Mouse (Mus musculus): Measurements from ENCODE around the gene Cyb561d1. TPM values are rescaled to one million over a fixed set of nuclear protein-coding genes. Genes with fewer than 3 reads are reported as not detected.

Cyb561d1 gene
- polyA plus RNA-seq, 1 experiment from 2014 or later = 2.9 TPM

GRCm38 (mm10) chr3:108209001-108209400, 8.0 kb upstream of the Cyb561d1 start:
- Histone ChIP-seq H3K4me2 (ENCODE audit: low read length) (peak overlapping the region; percentile 87), H3K4me3 (ENCODE audit: low read depth, low read length) (peak overlapping the region; percentile 64), H3K4me1 (ENCODE audit: control insufficient read depth, insufficient read depth, low read length) (peaks cover 32% of the 10 kb centered on the region), H3K36me3 (ENCODE audit: control insufficient read depth, insufficient read depth, low read length) (peaks cover 43% of the 10 kb centered on the region), H3K27ac (ENCODE audit: low read depth, low read length) (no peak overlapping the region), H3K9me3 (replicated peaks; ENCODE audit: control insufficient read depth, low read length) (no peaks in the 10 kb centered on the region), H3K9ac (ENCODE audit: low read length) (peak overlapping the region; percentile 82), H3K27me3 (replicated peaks; ENCODE audit: control insufficient read depth, insufficient read depth, low read length) (no peaks in the 10 kb centered on the region)
- no peak for ATAC-seq
- 47% methylated on average over 3 of the region's 3 CpGs for WGBS
- DNase-seq (ENCODE audit: low spot score) = no peak

GRCm38 (mm10) chr3:108206731-108207375, 5.8 kb upstream of the Cyb561d1 start:
- peaks cover 23% of the 10 kb centered on the region for H3K4me1 ChIP-seq (ENCODE audit: control insufficient read depth, insufficient read depth, low read length)
- peak overlapping the region; percentile 23; the same call in 1 of the 2 replicates for H3K27ac ChIP-seq (ENCODE audit: low read depth, low read length)
- H3K27me3 ChIP-seq (replicated peaks; ENCODE audit: control insufficient read depth, insufficient read depth, low read length) = no peaks in the 10 kb centered on the region
- peaks cover 64% of the 10 kb centered on the region for H3K36me3 ChIP-seq (ENCODE audit: control insufficient read depth, insufficient read depth, low read length)
- DNase-seq (ENCODE audit: low spot score) (peak; percentile 72), ATAC-seq (no peak)
- no peak overlapping the region for H3K9ac ChIP-seq (ENCODE audit: low read length)
- H3K9me3 ChIP-seq (replicated peaks; ENCODE audit: control insufficient read depth, low read length) = no peaks in the 10 kb centered on the region
- 81% methylated on average over 15 of the region's 15 CpGs for WGBS
- 0 out of 2 replicates have a peak overlapping the region, but pooled peaks have one; percentile 9 for H3K4me2 ChIP-seq (ENCODE audit: low read length)
- H3K4me3 ChIP-seq (ENCODE audit: low read depth, low read length) = no peak overlapping the region

- 97% methylated on average over 8 of the region's 8 CpGs for WGBS
- no peak overlapping the region for H3K27ac ChIP-seq (ENCODE audit: low read depth, low read length)
- no peaks in the 10 kb centered on the region for H3K9me3 ChIP-seq (replicated peaks; ENCODE audit: control insufficient read depth, low read length)
- H3K4me3 ChIP-seq (ENCODE audit: low read depth, low read length) = no peak overlapping the region
- H3K4me2 ChIP-seq (ENCODE audit: low read length) = no peak overlapping the region
- peaks cover 67% of the 10 kb centered on the region for H3K36me3 ChIP-seq (ENCODE audit: control insufficient read depth, insufficient read depth, low read length)
- no peak overlapping the region for H3K9ac ChIP-seq (ENCODE audit: low read length)
- no peak for DNase-seq (ENCODE audit: low spot score)
- peaks cover 24% of the 10 kb centered on the region for H3K4me1 ChIP-seq (ENCODE audit: control insufficient read depth, insufficient read depth, low read length)
- no peaks in the 10 kb centered on the region for H3K27me3 ChIP-seq (replicated peaks; ENCODE audit: control insufficient read depth, insufficient read depth, low read length)
- ATAC-seq = no peak
Measured at GRCm38 (mm10) chr3:108205601-108206000, 4.6 kb upstream of the Cyb561d1 start.

- Histone ChIP-seq H3K4me2 (ENCODE audit: low read length) (no peak overlapping the region), H3K4me1 (ENCODE audit: control insufficient read depth, insufficient read depth, low read length) (peaks cover 24% of the 10 kb centered on the region), H3K9me3 (replicated peaks; ENCODE audit: control insufficient read depth, low read length) (no peaks in the 10 kb centered on the region), H3K27ac (ENCODE audit: low read depth, low read length) (no peak overlapping the region), H3K9ac (ENCODE audit: low read length) (no peak overlapping the region), H3K27me3 (replicated peaks; ENCODE audit: control insufficient read depth, insufficient read depth, low read length) (no peaks in the 10 kb centered on the region), H3K36me3 (ENCODE audit: control insufficient read depth, insufficient read depth, low read length) (peaks cover 67% of the 10 kb centered on the region), H3K4me3 (ENCODE audit: low read depth, low read length) (no peak overlapping the region)
- 92% methylated on average over 11 of the region's 11 CpGs for WGBS
- no peak for DNase-seq (ENCODE audit: low spot score)
- no peak for ATAC-seq
Measured at GRCm38 (mm10) chr3:108204470-108204869, 3.5 kb upstream of the Cyb561d1 start.

GRCm38 (mm10) chr3:108203621-108204325, 2.8 kb upstream of the Cyb561d1 start:
- Histone ChIP-seq H3K36me3 (ENCODE audit: control insufficient read depth, insufficient read depth, low read length) (peaks cover 74% of the 10 kb centered on the region), H3K4me3 (ENCODE audit: low read depth, low read length) (no peak overlapping the region), H3K27me3 (replicated peaks; ENCODE audit: control insufficient read depth, insufficient read depth, low read length) (no peaks in the 10 kb centered on the region), H3K27ac (ENCODE audit: low read depth, low read length) (no peak overlapping the region), H3K9ac (ENCODE audit: low read length) (no peak overlapping the region), H3K9me3 (replicated peaks; ENCODE audit: control insufficient read depth, low read length) (no peaks in the 10 kb centered on the region), H3K4me2 (ENCODE audit: low read length) (no peak overlapping the region), H3K4me1 (ENCODE audit: control insufficient read depth, insufficient read depth, low read length) (peaks cover 17% of the 10 kb centered on the region)
- DNase-seq (ENCODE audit: low spot score) (peak; percentile 71), ATAC-seq (no peak)
- 81% methylated on average over 11 of the region's 11 CpGs for WGBS

DNA sequence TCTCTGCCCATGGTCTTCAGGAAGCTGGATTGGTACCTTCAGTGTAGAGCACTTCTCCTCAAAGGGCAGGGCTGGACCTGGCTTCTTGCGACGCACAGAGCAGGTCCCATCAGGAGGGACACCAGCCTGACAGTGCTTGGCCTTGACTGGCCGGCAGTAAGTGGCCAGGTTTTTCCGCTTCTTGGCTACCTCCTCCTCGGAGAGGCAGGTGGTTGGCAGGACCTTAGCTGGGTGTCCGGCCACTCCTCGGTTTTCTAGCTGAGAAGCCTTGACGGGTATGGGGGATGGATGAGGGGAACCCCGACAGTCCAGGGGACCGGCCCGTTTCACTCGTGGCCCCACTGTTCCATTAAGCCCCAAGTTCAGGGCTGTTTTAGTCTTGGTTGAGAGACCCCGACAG, 2.2 kb upstream of the Cyb561d1 start:
- H3K4me3 ChIP-seq (ENCODE audit: low read depth, low read length) = no peak overlapping the region
- peaks cover 12% of the 10 kb centered on the region for H3K4me1 ChIP-seq (ENCODE audit: control insufficient read depth, insufficient read depth, low read length)
- ATAC-seq (no peak), DNase-seq (ENCODE audit: low spot score) (no peak)
- no peaks in the 10 kb centered on the region for H3K9me3 ChIP-seq (replicated peaks; ENCODE audit: control insufficient read depth, low read length)
- no peak overlapping the region for H3K9ac ChIP-seq (ENCODE audit: low read length)
- H3K4me2 ChIP-seq (ENCODE audit: low read length) = no peak overlapping the region
- H3K27me3 ChIP-seq (replicated peaks; ENCODE audit: control insufficient read depth, insufficient read depth, low read length) = no peaks in the 10 kb centered on the region
- peaks cover 77% of the 10 kb centered on the region for H3K36me3 ChIP-seq (ENCODE audit: control insufficient read depth, insufficient read depth, low read length)
- 95% methylated on average over 13 of the region's 13 CpGs for WGBS
- H3K27ac ChIP-seq (ENCODE audit: low read depth, low read length) = no peak overlapping the region

DNA sequence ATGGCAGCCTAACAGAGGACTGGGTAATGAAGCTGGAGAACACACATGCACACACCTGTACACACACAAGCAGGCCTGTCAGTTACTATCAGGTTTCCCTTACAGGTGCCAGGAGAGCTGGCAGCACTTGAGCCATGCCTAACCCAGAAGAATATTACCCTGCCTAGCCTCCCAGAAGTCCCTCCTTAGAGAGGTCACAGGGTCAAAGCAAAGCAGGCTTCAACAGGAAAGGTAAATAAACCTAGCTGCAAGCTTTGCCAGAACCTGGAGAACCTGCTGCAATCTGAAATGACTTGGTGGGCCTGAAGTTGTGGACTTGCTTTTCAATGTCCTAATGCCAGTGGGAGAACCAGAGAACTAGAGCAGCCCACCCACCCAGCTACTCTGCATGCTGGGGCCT, 1.5 kb upstream of the Cyb561d1 start:
- Histone ChIP-seq H3K27me3 (replicated peaks; ENCODE audit: control insufficient read depth, insufficient read depth, low read length) (no peaks in the 10 kb centered on the region), H3K4me1 (ENCODE audit: control insufficient read depth, insufficient read depth, low read length) (peaks cover 9% of the 10 kb centered on the region)

DNA sequence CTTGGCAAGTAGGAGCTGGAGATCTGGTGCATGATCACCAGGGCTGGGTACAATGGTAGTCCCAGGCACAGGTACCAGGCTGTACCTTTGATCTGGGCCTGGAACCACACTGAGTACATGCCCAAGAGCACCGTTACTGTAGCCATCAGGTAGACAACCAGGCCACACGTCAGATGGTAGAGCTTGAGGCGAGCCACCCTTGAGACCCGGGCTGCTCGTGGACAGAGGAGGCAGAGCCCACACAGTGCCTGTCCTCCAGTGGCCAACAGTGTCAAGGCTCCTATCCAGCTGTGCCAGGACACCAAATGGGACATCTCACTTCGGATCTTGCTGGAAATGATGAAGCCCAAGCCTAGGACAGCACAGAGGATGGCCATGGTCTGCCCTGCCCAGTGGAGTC, 1.8 kb downstream of the Cyb561d1 start:
- ATAC-seq (no peak), DNase-seq (ENCODE audit: low spot score) (no peak)
- Histone ChIP-seq H3K27ac (ENCODE audit: low read depth, low read length) (no peak overlapping the region), H3K4me2 (ENCODE audit: low read length) (no peak overlapping the region), H3K4me1 (ENCODE audit: control insufficient read depth, insufficient read depth, low read length) (peaks cover 21% of the 10 kb centered on the region), H3K4me3 (ENCODE audit: low read depth, low read length) (no peak overlapping the region), H3K9me3 (replicated peaks; ENCODE audit: control insufficient read depth, low read length) (no peaks in the 10 kb centered on the region), H3K36me3 (ENCODE audit: control insufficient read depth, insufficient read depth, low read length) (peaks cover 39% of the 10 kb centered on the region), H3K27me3 (replicated peaks; ENCODE audit: control insufficient read depth, insufficient read depth, low read length) (no peaks in the 10 kb centered on the region), H3K9ac (ENCODE audit: low read length) (no peak overlapping the region)
- 93% methylated on average over 6 of the region's 6 CpGs for WGBS

More for the DNA sequence above, 1.5 kb upstream of the Cyb561d1 start:
- Histone ChIP-seq H3K4me2 (ENCODE audit: low read length) (no peak overlapping the region), H3K36me3 (ENCODE audit: control insufficient read depth, insufficient read depth, low read length) (peaks cover 72% of the 10 kb centered on the region), H3K4me3 (ENCODE audit: low read depth, low read length) (no peak overlapping the region), H3K9ac (ENCODE audit: low read length) (no peak overlapping the region), H3K27ac (ENCODE audit: low read depth, low read length) (no peak overlapping the region), H3K9me3 (replicated peaks; ENCODE audit: control insufficient read depth, low read length) (no peaks in the 10 kb centered on the region)
- DNase-seq (ENCODE audit: low spot score) (no peak), ATAC-seq (no peak)

DNA sequence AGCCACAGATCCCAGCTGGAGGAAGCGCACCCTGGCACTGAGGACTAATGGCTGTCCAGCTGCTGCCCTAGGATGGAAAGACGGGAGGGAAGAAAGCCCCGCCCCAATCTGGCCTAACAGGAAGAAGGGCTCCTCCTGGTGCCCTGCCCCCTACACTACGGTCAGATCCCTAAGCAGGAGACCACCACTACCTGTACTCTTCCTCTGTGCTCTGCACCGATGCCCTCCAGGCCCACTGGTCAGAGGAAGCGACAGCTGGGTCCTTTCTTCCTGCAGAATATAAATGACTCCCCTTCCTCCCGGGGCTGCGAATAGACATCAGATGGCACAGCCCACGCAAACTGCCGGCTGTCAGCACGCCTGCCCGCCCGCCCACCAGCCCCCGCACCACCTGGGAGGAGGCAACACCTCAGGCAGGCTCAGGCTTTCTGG, 3.9 kb downstream of the Cyb561d1 start:
- peak; percentile 18 for ATAC-seq
- peak overlapping the region; percentile 45 for H3K9ac ChIP-seq (ENCODE audit: low read length)
- H3K4me1 ChIP-seq (ENCODE audit: control insufficient read depth, insufficient read depth, low read length) = peaks cover 21% of the 10 kb centered on the region
- no peak overlapping the region for H3K4me3 ChIP-seq (ENCODE audit: low read depth, low read length)
- H3K27me3 ChIP-seq (replicated peaks; ENCODE audit: control insufficient read depth, insufficient read depth, low read length) = no peaks in the 10 kb centered on the region
- 15% methylated on average over 14 of the region's 14 CpGs for WGBS
- peaks cover 20% of the 10 kb centered on the region for H3K36me3 ChIP-seq (ENCODE audit: control insufficient read depth, insufficient read depth, low read length)
- peak overlapping the region; percentile 72 for H3K27ac ChIP-seq (ENCODE audit: low read depth, low read length)
- H3K9me3 ChIP-seq (replicated peaks; ENCODE audit: control insufficient read depth, low read length) = no peaks in the 10 kb centered on the region
- H3K4me2 ChIP-seq (ENCODE audit: low read length) = peak overlapping the region; percentile 30; the same call in 1 of the 2 replicates
- peak; percentile 63 for DNase-seq (ENCODE audit: low spot score)

Data from forebrain, embryonic 14.5 days (tissue).